Mouse (Mus musculus) ZHBTc4 (cell line): ENCODE measurements around the gene B3galt5.
A peak's percentile ranks its signal among the peaks of the same experiment; 100 is the strongest.

ENCODE experiments used
- DNase-seq: peaks from one replicate; pipeline ENCODE4 v3.0.0-alpha.2; 2011; ENCODE audit warnings: low read depth, low spot score

B3galt5 gene

DNA sequence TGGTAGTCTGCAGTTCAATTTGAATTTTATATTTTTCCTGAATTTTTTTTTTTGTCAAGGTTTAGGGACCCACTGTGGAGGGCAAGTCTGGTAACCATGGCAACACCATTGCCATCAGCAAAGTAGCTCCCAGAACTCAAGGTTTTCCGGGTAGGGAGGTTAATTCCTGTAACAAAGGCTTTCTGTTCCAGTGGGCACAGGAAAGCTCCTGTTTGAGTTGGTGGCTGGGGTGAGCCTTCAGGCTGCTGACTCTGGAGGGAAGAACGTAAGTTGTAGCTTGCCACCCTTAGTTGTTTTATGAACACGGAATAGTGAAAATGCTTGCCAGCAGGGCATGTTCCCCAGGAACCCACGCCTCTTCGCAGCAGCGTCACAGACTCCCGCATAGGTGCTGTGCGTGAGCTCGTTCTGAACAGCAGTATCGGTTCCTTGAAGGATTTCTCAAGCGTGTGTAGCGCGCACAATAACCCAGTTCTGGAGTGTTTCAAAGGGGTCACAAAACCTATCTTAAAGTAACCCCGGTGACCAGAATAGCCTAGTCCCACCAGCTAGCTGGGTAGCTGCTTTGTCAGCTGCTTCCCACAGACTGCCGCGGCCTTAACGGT, at the start of gene B3galt5:
Gene B3galt5 (plus strand): TSS at position 436 of the 605 bp plus-strand sequence.
- peak; percentile 40 for DNase-seq

GRCm38 (mm10) chr16:96187619-96188018, 48.0 kb upstream of the B3galt5 start:
- DNase-seq: no peak

- DNase-seq: peak; percentile 100
These were observed 43.8 kb upstream of the B3galt5 start, which contains the start of gene Lca5l for GRCm38 (mm10) chr16:96191531-96192506. Lca5l (minus strand) TSS chr16:96192271.

GRCm38 (mm10) chr16:96199913-96200701, 35.5 kb upstream of the B3galt5 start, which contains the start of gene Sh3bgr:
Sh3bgr (plus strand) TSS chr16:96200450.
- DNase-seq: peak; percentile 71

- DNase-seq: no peak
These were observed 34.9 kb upstream of the B3galt5 start for GRCm38 (mm10) chr16:96200702-96201028.

- no peak for DNase-seq
These were observed 33.9 kb upstream of the B3galt5 start for GRCm38 (mm10) chr16:96201485-96202232.

DNA sequence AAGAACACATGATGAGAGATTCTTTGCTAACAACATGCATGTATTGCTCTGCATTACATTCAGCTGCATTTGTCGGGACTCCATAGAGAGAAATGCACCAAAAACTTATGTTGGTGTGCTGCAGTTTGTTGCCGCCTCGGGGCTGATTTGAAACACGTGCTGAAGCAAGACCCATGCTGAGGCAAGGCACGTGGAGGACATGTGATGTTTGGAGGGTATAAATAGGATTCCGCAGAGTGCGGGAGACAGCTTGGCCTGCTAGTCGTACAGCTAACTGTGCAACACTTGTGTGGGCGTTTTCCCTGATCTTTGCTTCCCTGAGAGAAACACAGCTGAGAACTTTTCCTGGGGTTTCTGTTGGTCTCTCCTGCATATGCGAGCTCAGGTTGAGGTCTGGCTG, 25.8 kb upstream of the B3galt5 start:
- peak; percentile 23 for DNase-seq

- DNase-seq: no peak
These were observed 24.7 kb upstream of the B3galt5 start for GRCm38 (mm10) chr16:96210856-96211255.

GRCm38 (mm10) chr16:96213027-96213426, 22.6 kb upstream of the B3galt5 start:
- DNase-seq: no peak

DNA sequence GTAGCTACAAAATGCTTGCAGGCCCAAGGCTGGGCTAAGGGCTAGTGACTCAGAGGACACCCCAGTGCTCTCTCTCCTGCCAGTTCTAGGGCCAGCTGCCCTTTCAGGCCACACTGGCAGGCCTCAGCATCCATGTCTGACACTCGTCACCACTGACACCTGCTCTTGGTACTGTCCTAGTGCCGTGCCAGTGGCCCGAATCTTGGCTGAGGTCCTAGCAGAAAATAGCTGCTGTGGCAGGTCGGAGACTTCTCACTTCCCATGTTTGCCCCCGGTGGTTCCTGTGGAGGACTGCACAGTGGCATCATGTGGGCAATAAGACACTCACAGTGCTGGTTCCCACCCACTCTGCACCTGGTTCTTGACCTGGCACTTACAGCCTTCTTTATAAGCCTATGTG, 14.1 kb upstream of the B3galt5 start:
- DNase-seq: no peak

GRCm38 (mm10) chr16:96221959-96222358, 13.6 kb upstream of the B3galt5 start:
- no peak for DNase-seq

- DNase-seq: no peak
These were observed 13.1 kb upstream of the B3galt5 start for GRCm38 (mm10) chr16:96222452-96222851.

DNA sequence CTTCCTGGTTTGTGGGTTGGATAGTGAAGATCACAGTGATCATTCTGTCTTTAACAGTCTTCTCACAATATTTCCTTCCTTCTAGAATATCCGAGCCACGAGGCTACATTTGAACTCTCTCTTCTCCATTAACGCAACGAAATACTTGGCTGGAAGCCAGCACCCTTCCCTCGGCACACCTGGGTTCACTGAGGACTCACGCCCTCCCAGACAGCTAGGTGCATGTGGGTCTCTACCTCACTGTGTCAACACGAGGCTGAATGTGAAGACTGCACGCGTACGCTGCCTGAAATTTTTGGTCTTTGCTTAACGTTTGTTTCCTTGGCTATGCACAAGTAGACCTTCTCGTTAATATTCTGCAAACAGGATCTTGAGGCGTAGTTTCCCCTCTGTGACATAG, 7.2 kb upstream of the B3galt5 start:
- no peak for DNase-seq

- DNase-seq: no peak
These were observed 6.5 kb upstream of the B3galt5 start for GRCm38 (mm10) chr16:96229044-96229555.

DNA sequence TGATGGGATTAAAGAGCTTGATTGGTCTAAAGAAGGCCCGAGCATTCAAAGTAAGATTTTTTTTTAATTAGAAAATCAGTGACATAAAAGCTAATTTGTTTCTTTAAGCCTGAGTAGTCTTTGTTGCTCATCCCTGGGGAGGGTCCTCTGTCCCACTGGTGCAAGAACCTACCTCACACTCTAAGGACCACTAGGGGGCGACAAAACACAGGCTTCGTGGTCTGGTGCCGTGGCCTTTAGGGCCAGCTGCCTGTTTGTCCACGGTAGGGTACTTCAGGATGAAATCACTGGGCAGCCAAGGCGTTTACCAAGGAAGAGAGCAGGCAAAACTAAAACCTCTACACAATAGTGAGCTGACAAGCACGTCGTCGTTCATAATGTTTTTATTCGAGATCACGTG, 5.2 kb upstream of the B3galt5 start:
- peak; percentile 79 for DNase-seq

- DNase-seq: no peak
These were observed 4.3 kb upstream of the B3galt5 start for GRCm38 (mm10) chr16:96231251-96231650.

GRCm38 (mm10) chr16:96231974-96232373, 3.6 kb upstream of the B3galt5 start:
- no peak for DNase-seq

DNA sequence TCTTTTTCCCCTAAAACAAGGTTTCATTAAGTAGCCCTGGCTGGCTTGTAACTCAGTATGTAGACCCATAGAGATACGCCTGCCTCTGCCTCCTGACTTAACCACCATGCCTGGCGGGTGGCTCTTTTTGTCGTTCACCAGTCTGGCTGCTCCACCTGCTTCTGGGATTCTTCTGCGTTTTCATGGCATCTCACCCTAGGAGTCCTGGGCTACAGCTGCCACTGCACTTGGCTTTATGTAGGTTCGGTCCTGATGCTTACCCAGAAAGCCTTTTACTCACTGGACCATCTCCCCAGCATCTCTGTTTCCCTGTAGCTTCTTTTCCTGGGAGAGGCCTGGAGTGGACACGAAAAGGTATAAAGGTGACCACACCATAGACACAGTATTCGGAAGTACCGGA, 1.6 kb upstream of the B3galt5 start:
- no peak for DNase-seq

DNA sequence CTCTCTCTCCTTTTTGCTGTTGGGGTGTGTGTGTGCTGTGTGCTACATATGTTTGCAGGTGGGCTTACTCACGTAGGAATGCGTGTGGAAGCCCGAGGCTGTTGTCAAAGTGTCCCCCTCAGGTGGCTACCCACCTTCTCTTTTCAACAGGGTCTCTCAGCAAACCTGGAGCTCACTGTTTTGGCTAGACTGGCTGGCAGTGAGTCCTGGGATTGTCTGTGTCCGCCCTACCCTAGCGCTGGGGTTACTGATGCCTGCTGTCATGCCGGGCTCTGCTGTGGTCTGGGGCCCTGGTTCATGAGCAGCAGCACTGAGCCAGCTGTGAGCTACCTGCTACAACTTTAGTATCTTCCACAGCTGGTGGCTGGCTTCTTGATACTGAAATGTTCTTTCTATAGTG, 8.9 kb downstream of the B3galt5 start:
- no peak for DNase-seq

DNA sequence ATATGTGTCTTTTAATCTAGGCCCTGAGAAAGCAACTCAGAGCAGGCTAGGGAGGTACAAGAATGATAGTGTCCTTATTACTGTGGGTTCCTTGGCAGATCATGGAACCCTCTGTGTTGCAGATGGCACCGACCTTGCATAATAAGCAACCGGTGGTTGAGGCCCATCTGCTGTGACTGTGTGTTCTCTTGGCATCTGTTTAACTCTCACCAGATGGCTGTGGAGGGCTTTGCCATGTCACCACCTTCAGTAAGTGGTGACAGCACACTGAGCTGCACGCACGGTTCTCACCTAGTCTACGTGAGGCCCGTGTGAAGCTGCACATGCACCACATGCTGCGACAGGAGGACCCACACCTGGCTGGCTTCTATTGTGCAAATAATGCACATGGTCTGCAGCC, 14.0 kb downstream of the B3galt5 start:
- no peak for DNase-seq

DNA sequence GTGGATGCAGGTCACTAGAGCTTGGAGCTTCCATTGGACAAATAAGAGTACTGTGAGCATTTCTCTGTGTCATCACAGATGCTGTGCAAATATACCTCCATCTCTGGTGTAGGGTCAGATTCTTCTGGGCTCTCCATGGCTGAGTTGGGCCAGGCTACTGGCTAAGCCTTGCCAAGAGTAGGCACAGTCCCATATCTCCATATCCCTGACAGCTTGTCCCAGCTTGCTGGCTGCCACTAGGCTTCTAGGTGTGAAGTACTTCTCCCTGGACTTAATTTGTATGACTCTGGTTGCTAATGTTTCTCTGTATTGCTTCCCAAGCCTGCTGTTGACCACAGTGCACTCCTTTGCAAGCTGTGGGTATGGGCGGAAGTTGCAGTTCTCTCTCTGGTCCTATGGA, 16.5 kb downstream of the B3galt5 start:
- no peak for DNase-seq
